23 mouse cellular contexts compared by ENCODE assay signal in the genomic region with DNA sequence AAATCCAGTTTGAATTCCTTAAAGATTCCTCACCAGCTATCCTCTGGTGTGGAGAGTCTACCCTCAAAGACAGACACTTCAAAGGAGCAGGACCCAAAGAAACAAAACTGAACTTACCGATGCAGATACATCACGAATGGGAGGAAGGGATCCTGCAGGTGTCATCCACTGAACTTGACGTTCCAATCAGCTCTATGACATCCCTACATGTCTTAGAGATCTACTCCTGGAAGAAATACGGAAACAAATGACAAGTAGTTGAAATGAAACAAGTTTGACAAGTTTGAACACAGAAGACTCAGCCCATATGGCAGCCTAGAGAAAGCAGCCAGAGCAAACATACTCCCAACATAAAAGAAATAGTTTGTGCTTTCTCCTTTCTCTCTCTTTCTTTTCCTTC. TPM values are rescaled to one million over a fixed set of nuclear protein-coding genes. Genes with fewer than 3 reads are reported as not detected.
DNase-seq lines count a peak whose midpoint lies in the region; ATAC-seq and TF ChIP-seq lines count a peak whose summit lies in the region.
"Had no signal": no experiment of that assay in that cellular context is flagged by ENCODE, and none has a peak within 500 bp of the region (broad histone marks: within the 10 kb centered on the region; RNA-seq: fewer than 3 reads in every experiment).

A gene (minus strand): TSS at position 101 of the 400 bp plus-strand sequence.

- H3K9ac ChIP-seq in forebrain, postnatal 0 days = no peak within 1 kb of the TSS
- no peak within 1 kb of the TSS for H3K9ac ChIP-seq in forebrain, embryonic 11.5 days (ENCODE audit: low read length)
- H3K9ac ChIP-seq in stomach, embryonic 16.5 days (ENCODE audit: low read length) = no peak within 1 kb of the TSS
- no peak within 1 kb of the TSS for H3K9ac ChIP-seq in stomach, postnatal 0 days (ENCODE audit: low read length)

- WGBS in forebrain, postnatal 0 days = 66% methylated on average over 4 of the region's 4 CpGs
- WGBS in forebrain, embryonic 11.5 days = 83% methylated on average over 4 of the region's 4 CpGs
- 61% methylated on average over 4 of the region's 4 CpGs for WGBS in stomach, embryonic 16.5 days
- 53% methylated on average over 4 of the region's 4 CpGs for WGBS in stomach, postnatal 0 days

- no peak for TF ChIP-seq CTCF in forebrain, postnatal 0 days (IDR thresholded peaks at IDR 0.05; ENCODE audit: low read depth)
- TF ChIP-seq CTCF in stomach, postnatal 0 days (IDR thresholded peaks at IDR 0.05; ENCODE audit: low read depth) = no peak

- no peak within 1 kb of the TSS for H3K4me3 ChIP-seq in forebrain, postnatal 0 days (ENCODE audit: low read depth, low read length)
- no peak within 1 kb of the TSS for H3K4me3 ChIP-seq in forebrain, embryonic 11.5 days (ENCODE audit: low read depth, low read length)
- H3K4me3 ChIP-seq in stomach, embryonic 16.5 days (replicated peaks; ENCODE audit: low read length) = no peak within 1 kb of the TSS
- no peak within 1 kb of the TSS for H3K4me3 ChIP-seq in stomach, postnatal 0 days (ENCODE audit: low read depth, low read length)

- no peak for ATAC-seq in forebrain, postnatal 0 days
- ATAC-seq in forebrain, embryonic 11.5 days (replicated peaks; ENCODE audit: low FRiP score) = no peak
- ATAC-seq in stomach, embryonic 16.5 days (ENCODE audit: insufficient read depth, low FRiP score) = no peak
- no peak for ATAC-seq in stomach, postnatal 0 days (ENCODE audit: low FRiP score, low TSS enrichment)
- ATAC-seq: activated CD4-positive, CD25-positive, alpha-beta regulatory T cell, adult 4 months; CD4-positive, CD25-positive, alpha-beta regulatory T cell, adult 4 months; Patski had no signal

- no peak within 1 kb of the TSS for H3K4me2 ChIP-seq in forebrain, postnatal 0 days (ENCODE audit: low read depth)
- no peak within 1 kb of the TSS for H3K4me2 ChIP-seq in forebrain, embryonic 11.5 days (ENCODE audit: low read depth, low read length, severe bottlenecking)
- no peak within 1 kb of the TSS for H3K4me2 ChIP-seq in stomach, embryonic 16.5 days (ENCODE audit: low read depth, low read length)
- H3K4me2 ChIP-seq in stomach, postnatal 0 days (replicated peaks; ENCODE audit: low read depth) = no peak within 1 kb of the TSS

- peak; percentile 2 for DNase-seq in forebrain, postnatal 0 days
- DNase-seq in forebrain, embryonic 11.5 days (ENCODE audit: low spot score) = no peak
- DNase-seq in stomach, postnatal 0 days (ENCODE audit: low spot score) = no peak
- DNase-seq: adrenal gland, adult 2 months; adrenal gland, adult 8-10 months; adrenal gland, postnatal 10 days; adrenal gland, postnatal 14 days; adrenal gland, postnatal 25 days; adrenal gland, postnatal 36 days; B cell, adult 2 months; cerebellum, adult 11 months; cerebellum, adult 11-12 months; cerebellum, adult 18-20 months had no signal

- no peak within 1 kb of the TSS for H3K27ac ChIP-seq in forebrain, postnatal 0 days (ENCODE audit: low read depth, low read length)
- no peak within 1 kb of the TSS for H3K27ac ChIP-seq in forebrain, embryonic 11.5 days (ENCODE audit: low read depth, low read length)
- no peak within 1 kb of the TSS for H3K27ac ChIP-seq in stomach, embryonic 16.5 days (ENCODE audit: low read length)
- no peak within 1 kb of the TSS for H3K27ac ChIP-seq in stomach, postnatal 0 days (replicated peaks)

- no peaks in the 10 kb centered on the region for H3K4me1 ChIP-seq in forebrain, postnatal 0 days (ENCODE audit: insufficient read depth)
- H3K4me1 ChIP-seq in forebrain, embryonic 11.5 days (replicated peaks; ENCODE audit: control insufficient read depth, insufficient read depth, low read length) = no peaks in the 10 kb centered on the region
- H3K4me1 ChIP-seq in stomach, embryonic 16.5 days (ENCODE audit: control insufficient read depth, insufficient read depth, low read length) = no peaks in the 10 kb centered on the region
- H3K4me1 ChIP-seq in stomach, postnatal 0 days (replicated peaks; ENCODE audit: control insufficient read depth, insufficient read depth) = no peaks in the 10 kb centered on the region

- no peaks in the 10 kb centered on the region for H3K27me3 ChIP-seq in forebrain, postnatal 0 days (ENCODE audit: insufficient read depth, low read length)
- no peaks in the 10 kb centered on the region for H3K27me3 ChIP-seq in forebrain, embryonic 11.5 days (ENCODE audit: control insufficient read depth, insufficient read depth, low read length)
- no peaks in the 10 kb centered on the region for H3K27me3 ChIP-seq in stomach, embryonic 16.5 days (ENCODE audit: control insufficient read depth, insufficient read depth, low read length)
- no peaks in the 10 kb centered on the region for H3K27me3 ChIP-seq in stomach, postnatal 0 days (ENCODE audit: control insufficient read depth, insufficient read depth, low read length)
- H3K27me3 ChIP-seq: CH12.LX had no signal

- no peaks in the 10 kb centered on the region for H3K9me3 ChIP-seq in forebrain, postnatal 0 days (ENCODE audit: low read length)
- H3K9me3 ChIP-seq in forebrain, embryonic 11.5 days (ENCODE audit: control insufficient read depth, low read length) = no peaks in the 10 kb centered on the region
- H3K9me3 ChIP-seq in stomach, embryonic 16.5 days (replicated peaks; ENCODE audit: control insufficient read depth, low read length) = no peaks in the 10 kb centered on the region
- no peaks in the 10 kb centered on the region for H3K9me3 ChIP-seq in stomach, postnatal 0 days (ENCODE audit: control insufficient read depth, low read length)
- H3K9me3 ChIP-seq: G1E had no signal

- TF ChIP-seq EP300 in stomach, postnatal 0 days (optimal IDR thresholded peaks at IDR 0.05) = no peak

- no peaks in the 10 kb centered on the region for H3K36me3 ChIP-seq in forebrain, postnatal 0 days (ENCODE audit: insufficient read depth)
- no peaks in the 10 kb centered on the region for H3K36me3 ChIP-seq in forebrain, embryonic 11.5 days (ENCODE audit: control insufficient read depth, insufficient read depth, low read length)
- H3K36me3 ChIP-seq in stomach, embryonic 16.5 days (ENCODE audit: control insufficient read depth, insufficient read depth, low read length) = no peaks in the 10 kb centered on the region
- H3K36me3 ChIP-seq in stomach, postnatal 0 days (ENCODE audit: control insufficient read depth, insufficient read depth, low read length) = no peaks in the 10 kb centered on the region
- H3K36me3 ChIP-seq: G1E had no signal

RNA-seq across cellular contexts. Expression of the gene that starts here (rescaled TPM):
- total RNA-seq in forebrain, postnatal 0 days (2014; rRNA removed) = not detected in 2 replicates
- 0.05 TPM in 1 of 2 replicates, not detected in the other for polyA plus RNA-seq in forebrain, postnatal 0 days (2015; fragmentation: Nextera tagmentation; extraction: Ambion mirVana)
- not detected in 2 replicates for polyA plus RNA-seq in forebrain, embryonic 11.5 days (2014; fragmentation: Nextera tagmentation; extraction: Ambion mirVana)
- 13.0 and 17.5 TPM in 2 replicates for polyA plus RNA-seq in stomach, embryonic 16.5 days (2015; fragmentation: Nextera tagmentation; extraction: Ambion mirVana)
- 8.6 and 9.9 TPM in 2 replicates for polyA plus RNA-seq in stomach, postnatal 0 days (2015; fragmentation: Nextera tagmentation; extraction: Ambion mirVana)
- total RNA-seq: adrenal gland, adult 18-20 months; adrenal gland, adult 2 months; adrenal gland, adult 8-10 months; adrenal gland, postnatal 10 days; adrenal gland, postnatal 14 days; adrenal gland, postnatal 25 days; adrenal gland, postnatal 36 days; adrenal gland, postnatal 4 days; CH12.LX; MEL had no signal
- polyA plus RNA-seq: adrenal gland, adult 2 months; C2C12; CD4-positive, CD25-positive, alpha-beta regulatory T cell, adult 4 months; G1E; Patski had no signal

Comparison
In these comparisons a context has a peak if more than half of its experiments do, and no peak if none do; other contexts are left out.
1. Peak in DNase-seq in forebrain, postnatal 0 days; RNA of the gene not detected or under 1 TPM.